Comparison of ENCODE assay signal across 1 mouse cellular context in the genomic region with DNA sequence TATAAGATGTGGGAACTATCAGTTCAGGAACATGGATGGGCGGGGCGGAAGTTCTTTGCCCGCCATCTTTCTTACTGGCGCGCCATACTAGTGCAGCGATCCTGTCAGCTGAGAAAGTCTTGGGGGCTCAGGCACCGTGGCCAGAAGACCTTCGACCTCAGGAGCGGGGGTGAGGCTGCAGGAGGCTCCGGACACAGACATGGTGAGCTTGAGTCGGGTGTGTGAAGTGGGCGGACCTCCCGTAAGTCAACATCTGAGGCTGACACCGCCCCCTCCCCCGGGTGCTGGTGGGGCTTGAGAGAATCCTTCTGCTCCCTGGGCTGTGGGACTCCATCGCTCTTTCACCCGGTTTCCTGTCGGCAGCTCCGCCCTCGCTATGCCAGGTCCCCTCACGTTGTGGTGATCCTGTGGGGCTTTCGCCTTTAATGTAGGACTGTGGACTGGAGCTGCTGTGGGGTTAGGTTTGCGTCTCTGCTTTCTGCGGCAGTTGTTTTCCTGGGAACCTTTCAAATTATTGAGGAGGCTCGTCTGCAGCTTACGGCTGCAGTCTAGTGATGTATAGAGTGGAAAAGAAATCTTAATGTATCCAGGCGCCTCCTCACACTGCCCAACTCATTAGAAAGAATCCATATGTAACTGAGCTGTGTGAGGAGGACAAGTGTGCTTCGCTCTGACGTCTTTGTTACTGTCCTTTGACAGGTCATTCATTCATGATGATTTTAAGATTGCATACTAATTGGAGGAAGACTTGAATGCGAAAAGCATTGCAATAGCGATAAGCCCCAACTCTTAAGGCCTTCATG.
A peak's percentile ranks its signal among the peaks of the same experiment; 100 is the strongest.
TF ChIP-seq lines count a peak whose summit lies in the region.

No protein-coding gene starts in this region.

TF ChIP-seq in MEL, 35 proteins besides CTCF, POLR2A, EP300 and RAD21:
- TF ChIP-seq SIN3A (IDR thresholded peaks at IDR 0.05; ENCODE audit: low read length): peak; percentile 35; the same call in 1 of the 2 replicates
- peak; percentile 85 for TF ChIP-seq HCFC1 (IDR thresholded peaks at IDR 0.05; ENCODE audit: low read depth, low read length)
- TF ChIP-seq TCF12 (IDR thresholded peaks at IDR 0.05; ENCODE audit: low read depth, low read length): no peak
